Mouse (Mus musculus): Measurements from ENCODE around the gene Afmid. TPM values are rescaled to one million over a fixed set of nuclear protein-coding genes. Genes with fewer than 3 reads are reported as not detected.

Gene Afmid
- total and polyA plus RNA-seq, 3 experiments = 5.0 to 7.5 (median 7.3) TPM

DNA sequence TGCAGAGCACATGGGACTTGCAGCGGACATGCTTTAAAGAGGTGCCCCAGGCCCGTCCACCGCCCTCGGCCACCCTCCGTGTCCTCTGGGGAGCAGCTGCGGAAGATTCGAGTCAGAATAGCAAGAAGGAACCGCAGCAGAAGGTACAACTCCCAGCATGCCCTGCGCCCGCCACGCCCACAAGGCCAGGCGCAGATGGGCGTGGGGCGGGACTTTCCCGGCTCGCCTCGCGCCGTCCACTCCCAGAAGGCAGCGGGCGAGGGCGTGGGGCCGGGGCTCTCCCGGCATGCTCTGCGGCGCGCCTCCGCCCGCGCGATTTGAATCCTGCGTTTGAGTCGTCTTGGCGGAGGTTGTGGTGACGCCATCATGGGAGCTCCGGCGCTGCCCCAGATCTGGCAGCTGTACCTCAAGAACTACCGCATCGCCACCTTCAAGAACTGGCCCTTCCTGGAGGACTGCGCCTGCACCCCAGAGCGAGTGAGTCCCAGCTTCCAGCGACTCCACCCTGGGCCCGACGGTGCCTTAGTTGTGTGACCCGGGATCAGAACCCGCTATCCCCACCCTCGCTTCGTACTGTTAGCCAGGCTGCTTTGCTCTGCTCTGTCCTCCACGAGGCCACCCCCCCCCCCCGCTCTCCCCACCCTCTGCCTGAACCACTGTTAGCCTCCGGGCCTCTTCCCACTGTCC lies 23.4 kb downstream of the Afmid start, which contains the start of gene Birc5 (continued):
- peak; percentile 98 for TF ChIP-seq TCF12 (IDR thresholded peaks at IDR 0.05; ENCODE audit: low read depth, low read length)
- TF ChIP-seq ZMIZ1 (IDR thresholded peaks at IDR 0.05; ENCODE audit: low read depth, low read length) = peak; percentile 98
- TF ChIP-seq SIN3A (IDR thresholded peaks at IDR 0.05; ENCODE audit: low read length) = peak; percentile 99
- no peak for TF ChIP-seq PAX5 (IDR thresholded peaks at IDR 0.05; ENCODE audit: low read length)
- no peak for TF ChIP-seq MAFK (IDR thresholded peaks at IDR 0.05; ENCODE audit: insufficient replicate concordance, low read length)
- TF ChIP-seq JUN (IDR thresholded peaks at IDR 0.05; ENCODE audit: insufficient read depth, low read depth, low read length) = no peak
- TF ChIP-seq MEF2A (IDR thresholded peaks at IDR 0.05; ENCODE audit: borderline replicate concordance, low read depth, low read length) = peak; percentile 81
- TF ChIP-seq ZKSCAN1 (IDR thresholded peaks at IDR 0.05; ENCODE audit: borderline replicate concordance, low read depth, low read length) = no peak
- peak; percentile 89 for TF ChIP-seq MXI1 (IDR thresholded peaks at IDR 0.05; ENCODE audit: low read depth, low read length)
- TF ChIP-seq MYC (IDR thresholded peaks at IDR 0.05; ENCODE audit: low read depth, low read length) = peak; percentile 93; the same call in 1 of the 2 replicates
- TF ChIP-seq ELF1 (IDR thresholded peaks at IDR 0.05; ENCODE audit: low read depth, low read length) = peak; percentile 83
- peak; percentile 53; the same call in 1 of the 2 replicates for TF ChIP-seq CHD2 (IDR thresholded peaks at IDR 0.05; ENCODE audit: low read length)

DNA sequence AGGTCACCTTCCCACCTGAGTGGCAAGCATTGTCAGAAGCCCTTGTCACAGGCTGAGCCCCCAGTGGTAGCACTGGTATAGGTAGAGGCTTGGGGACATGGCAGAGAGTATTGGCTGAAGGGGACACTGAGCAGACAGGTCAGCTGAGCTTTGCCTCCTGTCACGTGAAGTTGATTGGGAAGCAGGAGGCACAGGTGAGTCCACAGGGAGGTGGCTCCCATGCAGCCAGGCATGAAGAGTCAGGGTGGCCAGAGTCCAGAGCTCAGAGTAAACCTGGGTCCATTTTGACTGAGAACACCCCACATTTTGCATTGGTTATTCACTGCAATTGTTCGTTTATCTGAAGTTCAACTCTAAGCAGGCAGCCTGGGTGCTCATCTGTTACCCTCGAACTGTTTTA lies 27.2 kb downstream of the Afmid start:
- in situ Hi-C loops (cut with MboI; ENCODE audit: low pct_ligation_motif_present, low pct_unique_long_range_greater_than_20kb, low sequenced_read_pairs) = no loop called here
- dilution Hi-C loops (cut with MboI; ENCODE audit: extremely low pct_ligation_motif_present, extremely low pct_unique_long_range_greater_than_20kb, low sequenced_read_pairs) = no loop called here

DNA sequence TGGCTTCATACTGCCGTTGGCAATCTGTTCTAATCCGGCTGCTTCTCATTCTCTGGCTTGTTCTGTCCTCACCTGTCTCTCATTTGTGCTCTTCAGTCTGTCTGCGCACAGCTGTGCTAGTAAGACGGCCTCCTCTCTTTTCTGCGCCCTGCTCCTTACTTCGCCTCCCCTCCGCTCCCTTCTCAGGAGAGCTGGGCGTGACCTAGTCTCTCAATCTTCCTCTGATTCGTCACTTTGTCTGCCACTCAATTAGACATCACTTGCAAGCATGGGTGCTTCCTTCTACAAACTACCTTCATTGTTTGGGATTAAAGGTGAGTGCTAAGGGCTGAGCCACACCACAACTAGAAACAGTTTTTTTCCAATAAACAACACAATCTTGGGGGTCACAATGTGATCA lies 28.5 kb downstream of the Afmid start:
- Histone ChIP-seq H3K4me1 (ENCODE audit: control insufficient read depth in 1 of 2, insufficient read depth in 2 of 2) (peaks cover 4 to 19% of the 10 kb centered on the region in 2 experiments), H3K9ac (ENCODE audit: insufficient read depth, low read depth) (no peak overlapping the region), H3K79me2 (replicated peaks; ENCODE audit: control insufficient read depth, extremely low read depth, insufficient read depth, poor library complexity, severe bottlenecking) (peaks cover 36% of the 10 kb centered on the region), H3K27ac (ENCODE audit: insufficient read depth, low read depth) (no peak overlapping the region), H3K9me3 (replicated peaks; ENCODE audit: low read length) (peaks cover 13% of the 10 kb centered on the region), H3K27me3 (replicated peaks) (no peaks in the 10 kb centered on the region), H3K4me3 (replicated peaks in 1 of 3; ENCODE audit: low read depth in 2 of 3, low read length in 2 of 3, poor library complexity in 1 of 3) (no peak overlapping the region), H3K4me2 (ENCODE audit: insufficient read depth, low read depth, poor library complexity, severe bottlenecking) (no peak overlapping the region), H3K36me3 (replicated peaks in 1 of 2; ENCODE audit: control insufficient read depth in 1 of 2, insufficient read depth in 1 of 2, low read length in 1 of 2) (peaks cover 48 to 80% of the 10 kb centered on the region in 2 experiments)
- TF ChIP-seq TCF12 (IDR thresholded peaks at IDR 0.05; ENCODE audit: low read depth, low read length) (no peak), PAX5 (IDR thresholded peaks at IDR 0.05; ENCODE audit: low read length) (no peak), BHLHE40 (IDR thresholded peaks at IDR 0.05; ENCODE audit: low read depth, low read length) (no peak), JUND (conservative IDR thresholded peaks at IDR 0.05; ENCODE audit: low read depth, low read length) (no peak), POLR2AphosphoS2 (IDR thresholded peaks at IDR 0.05; ENCODE audit: low read depth, low read length) (no peak), ZC3H11A (IDR thresholded peaks at IDR 0.05; ENCODE audit: low read depth, low read length) (no peak), SMC3 (IDR thresholded peaks at IDR 0.05; ENCODE audit: low read depth, low read length) (no peak), MAZ (IDR thresholded peaks at IDR 0.05; ENCODE audit: low read depth, low read length) (no peak), SIN3A (IDR thresholded peaks at IDR 0.05; ENCODE audit: low read length) (no peak), ZKSCAN1 (IDR thresholded peaks at IDR 0.05; ENCODE audit: borderline replicate concordance, low read depth, low read length) (no peak), E2F4 (IDR thresholded peaks at IDR 0.05; ENCODE audit: insufficient replicate concordance, low read depth, low read length) (no peak), RCOR1 (conservative IDR thresholded peaks at IDR 0.05; ENCODE audit: low read depth, low read length) (no peak), MYC (IDR thresholded peaks at IDR 0.05; ENCODE audit: low read depth, low read length) (no peak), GABPA (IDR thresholded peaks at IDR 0.05; ENCODE audit: insufficient replicate concordance, low read depth, low read length) (no peak), NRF1 (IDR thresholded peaks at IDR 0.05; ENCODE audit: low read depth, low read length) (no peak), CTCF (conservative IDR thresholded peaks at IDR 0.05 in 1 of 2, IDR thresholded peaks at IDR 0.05 in 1 of 2; ENCODE audit: low read depth in 2 of 2, low read length in 2 of 2) (no peak), HCFC1 (IDR thresholded peaks at IDR 0.05; ENCODE audit: low read depth, low read length) (no peak), ELF1 (IDR thresholded peaks at IDR 0.05; ENCODE audit: low read depth, low read length) (no peak), TBP (conservative IDR thresholded peaks at IDR 0.05; ENCODE audit: low read depth, low read length) (no peak), NELFE (IDR thresholded peaks at IDR 0.05; ENCODE audit: low read depth, low read length) (no peak)
- dilution Hi-C loops (cut with MboI; ENCODE audit: extremely low pct_ligation_motif_present, extremely low pct_unique_long_range_greater_than_20kb, low sequenced_read_pairs) = no loop called here
- in situ Hi-C loops (cut with MboI; ENCODE audit: low pct_ligation_motif_present, low pct_unique_long_range_greater_than_20kb, low sequenced_read_pairs) = no loop called here
- DNase-seq (ENCODE audit: extremely low read depth) = no peak

More for the DNA sequence above, 27.2 kb downstream of the Afmid start:
- no peak overlapping the region for H3K4me2 ChIP-seq (ENCODE audit: insufficient read depth, low read depth, poor library complexity, severe bottlenecking)
- peaks cover 37% of the 10 kb centered on the region for H3K79me2 ChIP-seq (replicated peaks; ENCODE audit: control insufficient read depth, extremely low read depth, insufficient read depth, poor library complexity, severe bottlenecking)
- no peak overlapping the region for H3K9ac ChIP-seq (ENCODE audit: insufficient read depth, low read depth)
- H3K27me3 ChIP-seq (replicated peaks) = no peaks in the 10 kb centered on the region
- no peak overlapping the region for H3K4me3 ChIP-seq (replicated peaks in 1 of 3; ENCODE audit: low read depth in 2 of 3, low read length in 2 of 3, poor library complexity in 1 of 3)
- no peak overlapping the region for H3K27ac ChIP-seq (ENCODE audit: insufficient read depth, low read depth)
- H3K9me3 ChIP-seq (replicated peaks; ENCODE audit: low read length) = peaks cover 13% of the 10 kb centered on the region
- no peak for DNase-seq (ENCODE audit: extremely low read depth)
- H3K36me3 ChIP-seq (replicated peaks in 1 of 2; ENCODE audit: control insufficient read depth in 1 of 2, insufficient read depth in 1 of 2, low read length in 1 of 2) = peaks cover 48 to 68% of the 10 kb centered on the region in 2 experiments
- TF ChIP-seq RAD21 (IDR thresholded peaks at IDR 0.05; ENCODE audit: low read depth, low read length) = no peak
- no peak for TF ChIP-seq MEF2A (IDR thresholded peaks at IDR 0.05; ENCODE audit: borderline replicate concordance, low read depth, low read length)
- no peak for TF ChIP-seq HCFC1 (IDR thresholded peaks at IDR 0.05; ENCODE audit: low read depth, low read length)
- no peak for TF ChIP-seq RCOR1 (conservative IDR thresholded peaks at IDR 0.05; ENCODE audit: low read depth, low read length)
- no peak for TF ChIP-seq MAZ (IDR thresholded peaks at IDR 0.05; ENCODE audit: low read depth, low read length)
- peaks cover 4 to 22% of the 10 kb centered on the region in 2 experiments for H3K4me1 ChIP-seq (ENCODE audit: control insufficient read depth in 1 of 2, insufficient read depth in 2 of 2)
